Mouse (Mus musculus) thymus, adult 2 months (tissue): ENCODE results near the gene Surf6. TPM values are rescaled to one million over a fixed set of nuclear protein-coding genes. Genes with fewer than 3 reads are reported as not detected.
"Not testable (repeated sequence)": the region's sequence is repeated elsewhere in the genome, so short reads cannot be mapped to it uniquely, and the experiment has no call there.

Experiments
- DNase-seq: peaks from one replicate; pipeline ENCODE4 v3.0.0; 2021
- H3K27ac ChIP-seq: fragments of 200-500 bp; 2 replicates; pipeline ENCODE4 v1.5.1; 2012; ENCODE audit warnings: low read length, control low read depth; ENCODE audit not compliant: control insufficient read depth, insufficient read depth
- H3K27me3 ChIP-seq: fragments of 200-500 bp; 2 replicates; pipeline ENCODE4 v1.6.1; 2012; ENCODE audit warnings: mild to moderate bottlenecking, low read length, moderate library complexity, mixed read lengths; ENCODE audit not compliant: control insufficient read depth, insufficient read depth
- H3K36me3 ChIP-seq: fragments of 200-500 bp; 2 replicates; pipeline ENCODE4 v1.6.1; 2012; ENCODE audit warnings: mild to moderate bottlenecking, low read length, moderate library complexity; ENCODE audit not compliant: control insufficient read depth, insufficient read depth
- H3K4me1 ChIP-seq: fragments of 200-500 bp; replicated peaks from 2 replicates; pipeline ENCODE4 v1.6.1; 2012; ENCODE audit warnings: low read length; ENCODE audit not compliant: control insufficient read depth, insufficient read depth
- H3K4me3 ChIP-seq: fragments of 200-500 bp; 2 replicates; pipeline ENCODE4 v1.5.1; 2012; ENCODE audit warnings: mild to moderate bottlenecking, low read length, control low read depth, moderate library complexity; ENCODE audit not compliant: control insufficient read depth, insufficient read depth
- CTCF ChIP-seq: fragments of 200-500 bp; IDR thresholded peaks from 2 replicates; pipeline ENCODE4 v1.5.1; 2012; ENCODE audit warnings: mild to moderate bottlenecking, control low read depth, low read length, moderate library complexity, borderline replicate concordance; ENCODE audit not compliant: control insufficient read depth, poor library complexity, insufficient read depth; ENCODE audit errors: extremely low read depth
- POLR2A ChIP-seq: fragments of 200-500 bp; IDR thresholded peaks from 2 replicates; pipeline ENCODE4 v1.6.1; 2012; ENCODE audit warnings: mild to moderate bottlenecking, low read length, control low read depth, moderate library complexity; ENCODE audit not compliant: control insufficient read depth, poor library complexity, insufficient read depth; ENCODE audit errors: extremely low read depth
- WGBS: fragments of 180-500 bp; shearing (Covaris S2); methylation state at CpG from one replicate; pipeline ENCODE4 v1.1.7; 2018; 5-methylcytosine and 5-hydroxymethylcytosine counted together
- polyA plus RNA-seq: library from polyadenylated mRNA; depleted of rRNA; stranded (reverse); fragments of >200 nt; gene quantifications from 2 replicates; pipeline ENCODE4 v1.2.3, GENCODE M21; 2012

The Surf6 gene
- polyA plus RNA-seq, 1 experiment, result 23.1 TPM

GRCm38 (mm10) chr2:26907109-26907508, 4.4 kb upstream of the Surf6 start:
- TF ChIP-seq CTCF (peak; percentile 79; the same call in 1 of the 2 replicates), POLR2A (no peak)
- H3K4me3 ChIP-seq, result no peak overlapping the region
- H3K36me3 ChIP-seq, result peaks cover 4% of the 10 kb centered on the region
- H3K27me3 ChIP-seq, result no peaks in the 10 kb centered on the region
- H3K27ac ChIP-seq, result no peak overlapping the region
- DNase-seq, result peak; percentile 41
- WGBS, result 59% methylated on average over 4 of the region's 4 CpGs
- peaks cover 32% of the 10 kb centered on the region for H3K4me1 ChIP-seq

GRCm38 (mm10) chr2:26906431-26906830, 3.8 kb upstream of the Surf6 start:
- no peaks in the 10 kb centered on the region for H3K27me3 ChIP-seq
- peaks cover 32% of the 10 kb centered on the region for H3K4me1 ChIP-seq
- H3K36me3 ChIP-seq, result no peaks in the 10 kb centered on the region; the same call in 1 of the 2 replicates
- H3K4me3 ChIP-seq, result no peak overlapping the region
- WGBS, result 99% methylated on average over 3 of the region's 3 CpGs
- no peak for TF ChIP-seq POLR2A
- TF ChIP-seq CTCF, result no peak
- H3K27ac ChIP-seq, result no peak overlapping the region
- DNase-seq, result no peak

GRCm38 (mm10) chr2:26905936-26906335, 3.3 kb upstream of the Surf6 start:
- DNase-seq, result no peak
- Histone ChIP-seq H3K27me3 (no peaks in the 10 kb centered on the region), H3K27ac (no peak overlapping the region), H3K36me3 (no peaks in the 10 kb centered on the region; the same call in 1 of the 2 replicates), H3K4me3 (no peak overlapping the region), H3K4me1 (peaks cover 30% of the 10 kb centered on the region)
- TF ChIP-seq POLR2A (no peak), CTCF (no peak)
- 96% methylated on average over 2 of the region's 2 CpGs for WGBS

GRCm38 (mm10) chr2:26903311-26903710, 632 bp upstream of the Surf6 start:
- peaks cover 15% of the 10 kb centered on the region for H3K36me3 ChIP-seq
- peaks cover 18% of the 10 kb centered on the region for H3K4me1 ChIP-seq
- H3K4me3 ChIP-seq, result peak overlapping the region; percentile 69
- H3K27me3 ChIP-seq, result no peaks in the 10 kb centered on the region
- peak overlapping the region; percentile 70 for H3K27ac ChIP-seq
- no peak for DNase-seq
- 8% methylated on average over 7 of the region's 7 CpGs for WGBS
- TF ChIP-seq POLR2A (no peak), CTCF (no peak)

GRCm38 (mm10) chr2:26901834-26902400, 762 bp downstream of the Surf6 start:
- TF ChIP-seq POLR2A (no peak), CTCF (no peak)
- no peak for DNase-seq
- 6% methylated on average over 7 of the region's 7 CpGs for WGBS
- Histone ChIP-seq H3K27me3 (no peaks in the 10 kb centered on the region), H3K36me3 (peaks cover 26% of the 10 kb centered on the region), H3K4me1 (peaks cover 14% of the 10 kb centered on the region), H3K27ac (no peak overlapping the region), H3K4me3 (peak overlapping the region; percentile 92)

- TF ChIP-seq CTCF, result no peak
- TF ChIP-seq POLR2A, result no peak
- 69% methylated on average over 1 of the region's 1 CpGs for WGBS
Observed at GRCm38 (mm10) chr2:26900731-26901130, 1.9 kb downstream of the Surf6 start.

GRCm38 (mm10) chr2:26895898-26896297, 6.8 kb downstream of the Surf6 start:
- H3K27me3 ChIP-seq, result no peaks in the 10 kb centered on the region
- 91% methylated on average over 4 of the region's 4 CpGs for WGBS
- no peak for TF ChIP-seq POLR2A
- no peak for TF ChIP-seq CTCF
- no peak for DNase-seq
- H3K4me1 ChIP-seq, result no peaks in the 10 kb centered on the region
- no peak overlapping the region for H3K4me3 ChIP-seq
- H3K27ac ChIP-seq, result no peak overlapping the region
- H3K36me3 ChIP-seq, result peaks cover 78% of the 10 kb centered on the region

More at GRCm38 (mm10) chr2:26900731-26901130, 1.9 kb downstream of the Surf6 start:
- peaks cover 14% of the 10 kb centered on the region for H3K4me1 ChIP-seq
- H3K36me3 ChIP-seq, result peaks cover 35% of the 10 kb centered on the region
- no peak for DNase-seq
- no peak overlapping the region for H3K4me3 ChIP-seq
- no peak overlapping the region for H3K27ac ChIP-seq
- H3K27me3 ChIP-seq, result no peaks in the 10 kb centered on the region

- WGBS, result 92% methylated on average over 4 of the region's 4 CpGs
- H3K4me1 ChIP-seq, H3K27me3 ChIP-seq, DNase-seq, H3K4me3 ChIP-seq, H3K27ac ChIP-seq: not testable (repeated sequence)
- H3K36me3 ChIP-seq, result peaks cover 17% of the 10 kb centered on the region
Observed at GRCm38 (mm10) chr2:26886170-26886569, 16.5 kb downstream of the Surf6 start.

GRCm38 (mm10) chr2:26885541-26885940, 17.1 kb downstream of the Surf6 start:
- H3K27me3 ChIP-seq, H3K4me3 ChIP-seq, DNase-seq, H3K4me1 ChIP-seq, H3K27ac ChIP-seq: not testable (repeated sequence)
- 98% methylated on average over 2 of the region's 2 CpGs for WGBS
- peaks cover 12% of the 10 kb centered on the region for H3K36me3 ChIP-seq
